Mouse (Mus musculus) limb, embryonic 14.5 days (tissue): Measurements from ENCODE around the gene Olfr532. TPM values are rescaled to one million over a fixed set of nuclear protein-coding genes. Genes with fewer than 3 reads are reported as not detected.

ENCODE experiments used
- ATAC-seq: fragments of 200-750 bp; cut with Nextera tagmentation; 2 replicates; pipeline ENCODE4 v1.8.0; 2017; ENCODE audit warnings: low read depth, moderate number of reproducible peaks, moderate TSS enrichment; ENCODE audit not compliant: low FRiP score
- DNase-seq: peaks from one replicate; pipeline ENCODE4 v3.0.0-alpha.2; 2015; ENCODE audit warnings: low spot score
- H3K27ac ChIP-seq: fragments of 300-500 bp; sonication (generic); replicated peaks from 2 replicates; pipeline ENCODE4 v1.5.1; 2014; ENCODE audit warnings: low read depth, mild to moderate bottlenecking, low read length, moderate library complexity, mixed read lengths
- H3K27me3 ChIP-seq: fragments of 300-500 bp; sonication (generic); 2 replicates; pipeline ENCODE4 v1.6.1; 2014; ENCODE audit warnings: low read length, mixed read lengths; ENCODE audit not compliant: control insufficient read depth, insufficient read depth
- H3K36me3 ChIP-seq: fragments of 300-500 bp; sonication (generic); 2 replicates; pipeline ENCODE4 v1.6.1; 2014; ENCODE audit warnings: mild to moderate bottlenecking, low read length, moderate library complexity, mixed read lengths; ENCODE audit not compliant: control insufficient read depth, insufficient read depth
- H3K4me1 ChIP-seq: fragments of 300-500 bp; sonication (generic); 2 replicates; pipeline ENCODE4 v1.6.1; 2014; ENCODE audit warnings: antibody characterized with exemption, low read length, mixed read lengths; ENCODE audit not compliant: control insufficient read depth, insufficient read depth
- H3K4me2 ChIP-seq: fragments of 300-500 bp; sonication (generic); replicated peaks from 2 replicates; pipeline ENCODE4 v1.6.1; 2014; ENCODE audit warnings: low read depth, mild to moderate bottlenecking, low read length, moderate library complexity; ENCODE audit not compliant: severe bottlenecking
- H3K4me3 ChIP-seq: fragments of 300-500 bp; sonication (generic); replicated peaks from 2 replicates; pipeline ENCODE4 v1.5.1; 2014; ENCODE audit warnings: low read length
- H3K9ac ChIP-seq: fragments of 300-500 bp; sonication (generic); 2 replicates; pipeline ENCODE4 v1.6.1; 2014; ENCODE audit warnings: mild to moderate bottlenecking, low read depth, low read length, moderate library complexity; ENCODE audit not compliant: severe bottlenecking
- H3K9me3 ChIP-seq: fragments of 300-500 bp; sonication (generic); 2 replicates; pipeline ENCODE4 v1.6.1; 2016; ENCODE audit warnings: low read length; ENCODE audit not compliant: control insufficient read depth
- POLR2A ChIP-seq: fragments of 200-500 bp; IDR thresholded peaks from 2 replicates; pipeline ENCODE4 v1.8.0; 2012; ENCODE audit warnings: inconsistent platforms, mild to moderate bottlenecking, moderate library complexity, borderline replicate concordance; ENCODE audit not compliant: insufficient read depth, insufficient read length; ENCODE audit errors: extremely low read depth
- WGBS: fragments of 180-500 bp; shearing (Covaris S2); extraction: QIAGEN DNeasy Blood & Tissue Kit; methylation state at CpG from one replicate; pipeline ENCODE4 v1.1.7; 2014; 5-methylcytosine and 5-hydroxymethylcytosine counted together
- polyA plus RNA-seq, 2 experiments: library from polyadenylated mRNA; depleted of rRNA in 1 of 2; stranded (reverse) in 1 of 2; unstranded in 1 of 2; fragments of >200 nt; fragmentation: Nextera tagmentation in 1 of 2; extraction: Ambion mirVana in 1 of 2; gene quantifications; 2 replicates each; pipeline versions ENCODE4 v1.2.1 to v1.2.3; 2012 to 2014

Gene Olfr532
- polyA plus RNA-seq, 2 experiments, result not detected

GRCm38 (mm10) chr7:140374300-140374699 lies 47.1 kb downstream of the Olfr532 start:
- Histone ChIP-seq H3K4me2 (no peak overlapping the region), H3K4me1 (no peaks in the 10 kb centered on the region), H3K27me3 (no peaks in the 10 kb centered on the region), H3K27ac (no peak overlapping the region), H3K4me3 (no peak overlapping the region), H3K9ac (no peak overlapping the region), H3K9me3 (no peaks in the 10 kb centered on the region), H3K36me3 (no peaks in the 10 kb centered on the region)
- 60% methylated on average over 4 of the region's 4 CpGs for WGBS
- no peak for ATAC-seq
- no peak for DNase-seq
- TF ChIP-seq POLR2A, result no peak

Other genes with a start within 250 kb of the Olfr532 start
- not detected in 2 replicates for gene Olfr523, start 248.4 kb downstream of the Olfr532 start, polyA plus RNA-seq (2012; rRNA removed)
- gene Olfr523, start 248.4 kb downstream of the Olfr532 start, polyA plus RNA-seq (2014; fragmentation: Nextera tagmentation; extraction: Ambion mirVana), result not detected in 2 replicates
- gene Olfr524, start 215.7 kb downstream of the Olfr532 start, polyA plus RNA-seq (2012; rRNA removed), result not detected in 2 replicates
- not detected in 2 replicates for gene Olfr524, start 215.7 kb downstream of the Olfr532 start, polyA plus RNA-seq (2014; fragmentation: Nextera tagmentation; extraction: Ambion mirVana)
- 0.04 and 0.05 TPM in 2 replicates for gene Cd163l1, start 203.4 kb downstream of the Olfr532 start, polyA plus RNA-seq (2012; rRNA removed)
- 0.11 TPM in 2 replicates for gene Cd163l1, start 203.4 kb downstream of the Olfr532 start, polyA plus RNA-seq (2014; fragmentation: Nextera tagmentation; extraction: Ambion mirVana)
- gene 5830411N06Rik, start 174.4 kb downstream of the Olfr532 start, polyA plus RNA-seq (2012; rRNA removed), result 0.01 and 0.03 TPM in 2 replicates
- not detected in 2 replicates for gene 5830411N06Rik, start 174.4 kb downstream of the Olfr532 start, polyA plus RNA-seq (2014; fragmentation: Nextera tagmentation; extraction: Ambion mirVana)
- not detected in 2 replicates for gene Olfr525, start 100.8 kb downstream of the Olfr532 start, polyA plus RNA-seq (2012; rRNA removed)
- not detected in 2 replicates for gene Olfr525, start 100.8 kb downstream of the Olfr532 start, polyA plus RNA-seq (2014; fragmentation: Nextera tagmentation; extraction: Ambion mirVana)
- gene Olfr527, start 87.6 kb downstream of the Olfr532 start, polyA plus RNA-seq (2012; rRNA removed), result not detected in 2 replicates
- gene Olfr527, start 87.6 kb downstream of the Olfr532 start, polyA plus RNA-seq (2014; fragmentation: Nextera tagmentation; extraction: Ambion mirVana), result not detected in 2 replicates
- gene Olfr60, start 60.0 kb downstream of the Olfr532 start, polyA plus RNA-seq (2012; rRNA removed), result not detected in 2 replicates
- gene Olfr60, start 60.0 kb downstream of the Olfr532 start, polyA plus RNA-seq (2014; fragmentation: Nextera tagmentation; extraction: Ambion mirVana), result not detected in 2 replicates
- not detected in 2 replicates for gene Olfr530, start 45.3 kb downstream of the Olfr532 start, polyA plus RNA-seq (2012; rRNA removed)
- gene Olfr530, start 45.3 kb downstream of the Olfr532 start, polyA plus RNA-seq (2014; fragmentation: Nextera tagmentation; extraction: Ambion mirVana), result not detected in 2 replicates
- gene Olfr531, start 18.7 kb downstream of the Olfr532 start, polyA plus RNA-seq (2012; rRNA removed), result not detected in 2 replicates
- not detected in 2 replicates for gene Olfr531, start 18.7 kb downstream of the Olfr532 start, polyA plus RNA-seq (2014; fragmentation: Nextera tagmentation; extraction: Ambion mirVana)
- not detected in 2 replicates for gene Olfr533, start 41.7 kb upstream of the Olfr532 start, polyA plus RNA-seq (2012; rRNA removed)
- not detected in 2 replicates for gene Olfr533, start 41.7 kb upstream of the Olfr532 start, polyA plus RNA-seq (2014; fragmentation: Nextera tagmentation; extraction: Ambion mirVana)
- not detected in 2 replicates for gene Olfr535, start 62.6 kb upstream of the Olfr532 start, polyA plus RNA-seq (2012; rRNA removed)
- not detected in 2 replicates for gene Olfr535, start 62.6 kb upstream of the Olfr532 start, polyA plus RNA-seq (2014; fragmentation: Nextera tagmentation; extraction: Ambion mirVana)
- not detected in 2 replicates for gene Olfr536, start 85.8 kb upstream of the Olfr532 start, polyA plus RNA-seq (2012; rRNA removed)
- not detected in 2 replicates for gene Olfr536, start 85.8 kb upstream of the Olfr532 start, polyA plus RNA-seq (2014; fragmentation: Nextera tagmentation; extraction: Ambion mirVana)
- gene Olfr538, start 146.2 kb upstream of the Olfr532 start, polyA plus RNA-seq (2012; rRNA removed), result not detected in 2 replicates
- gene Olfr538, start 146.2 kb upstream of the Olfr532 start, polyA plus RNA-seq (2014; fragmentation: Nextera tagmentation; extraction: Ambion mirVana), result not detected in 2 replicates
- gene Olfr46, start 179.6 kb upstream of the Olfr532 start, polyA plus RNA-seq (2012; rRNA removed), result not detected in 2 replicates
- gene Olfr46, start 179.6 kb upstream of the Olfr532 start, polyA plus RNA-seq (2014; fragmentation: Nextera tagmentation; extraction: Ambion mirVana), result not detected in 2 replicates
- not detected in 2 replicates for gene Olfr61, start 207.3 kb upstream of the Olfr532 start, polyA plus RNA-seq (2012; rRNA removed)
- gene Olfr61, start 207.3 kb upstream of the Olfr532 start, polyA plus RNA-seq (2014; fragmentation: Nextera tagmentation; extraction: Ambion mirVana), result not detected in 2 replicates
- not detected in 2 replicates for gene Olfr53, start 224.8 kb upstream of the Olfr532 start, polyA plus RNA-seq (2012; rRNA removed)
- gene Olfr53, start 224.8 kb upstream of the Olfr532 start, polyA plus RNA-seq (2014; fragmentation: Nextera tagmentation; extraction: Ambion mirVana), result not detected in 2 replicates
- gene Olfr539, start 238.3 kb upstream of the Olfr532 start, polyA plus RNA-seq (2012; rRNA removed), result 0.19 and 0.20 TPM in 2 replicates
- 0.03 TPM in 1 of 2 replicates, not detected in the other for gene Olfr539, start 238.3 kb upstream of the Olfr532 start, polyA plus RNA-seq (2014; fragmentation: Nextera tagmentation; extraction: Ambion mirVana)